Mouse (Mus musculus): ENCODE results near the gene Hoxa4.

DNA sequence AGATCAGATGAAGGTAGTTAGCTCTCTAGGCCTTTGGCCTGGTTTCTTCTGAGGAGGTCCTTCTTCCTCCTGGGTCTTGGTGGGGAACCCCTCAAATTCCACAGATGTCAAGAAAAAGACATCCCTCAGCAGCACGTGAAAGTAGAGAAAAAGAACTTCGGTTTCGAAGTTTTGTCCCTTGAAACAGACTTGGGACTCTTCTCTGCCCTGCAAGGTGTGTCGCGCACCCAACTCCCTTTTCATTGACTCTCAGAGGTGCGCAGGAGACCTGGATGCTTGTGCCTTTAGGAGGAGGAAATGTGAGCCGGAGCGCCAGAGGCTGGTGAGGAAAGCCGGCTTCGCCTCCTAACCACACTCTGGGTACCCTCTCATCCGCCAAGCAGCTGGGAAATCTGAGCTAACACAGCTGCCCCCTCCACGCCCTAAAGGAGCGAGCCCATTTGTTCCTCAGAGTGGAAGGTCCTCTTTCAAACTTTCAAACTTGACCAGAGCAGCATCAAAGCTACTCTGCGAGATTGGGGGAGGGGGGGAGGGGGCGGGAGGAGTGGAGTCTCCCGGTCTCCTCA lies 41.1 kb downstream of the Hoxa4 start:
- TF ChIP-seq CTCF (IDR thresholded peaks at IDR 0.05; ENCODE audit: low read depth), result no peak
- TF ChIP-seq EP300 (IDR thresholded peaks at IDR 0.05; ENCODE audit: low read depth), result no peak
